In genomic region chr3:142601675-142602074, GRCm38 (mm10) we compare ENCODE assay signal across 19 mouse cellular contexts. TPM values are rescaled to one million over a fixed set of nuclear protein-coding genes. Genes with fewer than 3 reads are reported as not detected.
"Had no signal": no experiment of that assay in that cellular context is flagged by ENCODE, and none has a peak within 500 bp of the region (broad histone marks: within the 10 kb centered on the region; RNA-seq: fewer than 3 reads in every experiment).

No protein-coding gene starts in this region.

- DNase-seq: retina, postnatal 1 day; right cerebral cortex, adult 18-20 months; right cerebral cortex, postnatal 14 days; right cerebral cortex, postnatal 25 days; right cerebral cortex, postnatal 4 days; spleen, adult 18-20 months; thymus, adult 18-20 months; thymus, adult 2 months; thymus, postnatal 14 days; thymus, postnatal 25 days; thymus, postnatal 36 days; thymus, postnatal 4 days had no signal

RNA-seq across cellular contexts. Expression of gene Gbp2b, which starts 7.0 kb away (rescaled TPM):
- polyA plus RNA-seq: neural tube, embryonic 11.5 days; neural tube, embryonic 12.5 days; neural tube, embryonic 13.5 days; neural tube, embryonic 14.5 days; neural tube, embryonic 15.5 days; stomach, embryonic 14.5 days; stomach, postnatal 0 days had no signal
